Mouse (Mus musculus) myocyte (in vitro differentiated cells): ENCODE data around the gene Prkg1. TPM values are rescaled to one million over a fixed set of nuclear protein-coding genes. Genes with fewer than 3 reads are reported as not detected.

Experiments used
- H3K27me3 ChIP-seq: one replicate; pipeline ENCODE4 v1.6.1; 2011; ENCODE audit not compliant: control insufficient read depth, insufficient read depth, insufficient read length
- H3K36me3 ChIP-seq: one replicate; pipeline ENCODE4 v1.6.1; 2011; ENCODE audit not compliant: control insufficient read depth, insufficient read depth
- H3K4me2 ChIP-seq: one replicate; pipeline ENCODE4 v1.6.1; 2011; ENCODE audit warnings: low read depth, control low read depth
- H3K4me3 ChIP-seq: one replicate; pipeline ENCODE4 v1.5.1; 2011; ENCODE audit warnings: mild to moderate bottlenecking, control low read depth, moderate library complexity
- H3K79me2 ChIP-seq: one replicate; pipeline ENCODE4 v1.6.1; 2011; ENCODE audit not compliant: control insufficient read depth, insufficient read depth
- H3ac ChIP-seq: one replicate; pipeline ENCODE4 v1.6.1; 2011; ENCODE audit not compliant: control insufficient read depth, insufficient read length
- CEBPB ChIP-seq: IDR thresholded peaks from 2 replicates; pipeline ENCODE4 v1.6.1; 2011; ENCODE audit warnings: mild to moderate bottlenecking, moderate library complexity; ENCODE audit not compliant: poor library complexity, insufficient read depth, severe bottlenecking
- E2F4 ChIP-seq: IDR thresholded peaks from one replicate; pipeline ENCODE4 v1.6.1; 2011; ENCODE audit warnings: mild to moderate bottlenecking, control low read depth, moderate library complexity; ENCODE audit not compliant: insufficient read depth
- MAX ChIP-seq: IDR thresholded peaks from one replicate; pipeline ENCODE4 v1.6.1; 2011; ENCODE audit warnings: low read depth, mild to moderate bottlenecking, control low read depth
- MYOD1 ChIP-seq, 3 experiments: IDR thresholded peaks; one replicate each; pipeline ENCODE4 v1.6.1; 2011; ENCODE audit warnings: control low read depth in 2 of 3, low read depth in 2 of 3, mild to moderate bottlenecking in 2 of 3, moderate library complexity in 1 of 3; ENCODE audit not compliant: insufficient read length in 2 of 3, control insufficient read depth in 1 of 3
- MYOG ChIP-seq, 3 experiments: IDR thresholded peaks; one replicate each; pipeline ENCODE4 v1.6.1; 2011; ENCODE audit warnings: control low read depth in 2 of 3, low read depth in 2 of 3, mild to moderate bottlenecking in 2 of 3; ENCODE audit not compliant: insufficient read length in 2 of 3, control insufficient read depth in 1 of 3, insufficient read depth in 1 of 3
- POLR2A ChIP-seq: IDR thresholded peaks from one replicate; pipeline ENCODE4 v1.6.1; 2011; ENCODE audit warnings: low read depth, mild to moderate bottlenecking, control low read depth, moderate library complexity; ENCODE audit not compliant: insufficient read length
- POLR2AphosphoS2 ChIP-seq: IDR thresholded peaks from one replicate; pipeline ENCODE4 v1.6.1; 2011; ENCODE audit warnings: low read depth, control low read depth; ENCODE audit not compliant: insufficient read length
- REST ChIP-seq: IDR thresholded peaks from one replicate; pipeline ENCODE4 v1.6.1; 2011; ENCODE audit warnings: mild to moderate bottlenecking, control low read depth, moderate library complexity; ENCODE audit not compliant: insufficient read depth, insufficient read length
- SRF ChIP-seq: IDR thresholded peaks from one replicate; pipeline ENCODE4 v1.6.1; 2011; ENCODE audit warnings: low read depth; ENCODE audit not compliant: control insufficient read depth, insufficient read length
- TCF12 ChIP-seq: IDR thresholded peaks from one replicate; pipeline ENCODE4 v1.6.1; 2011; ENCODE audit warnings: mild to moderate bottlenecking, control low read depth; ENCODE audit not compliant: poor library complexity, insufficient read depth, severe bottlenecking
- TCF3 ChIP-seq: IDR thresholded peaks from one replicate; pipeline ENCODE4 v1.6.1; 2011; ENCODE audit warnings: low read depth, control low read depth; ENCODE audit not compliant: insufficient read length
- USF1 ChIP-seq: IDR thresholded peaks from one replicate; pipeline ENCODE4 v1.6.1; 2011; ENCODE audit warnings: low read depth, mild to moderate bottlenecking, control low read depth, moderate library complexity
- polyA plus RNA-seq: library from polyadenylated mRNA; unstranded; fragments of >200 nt; fragmentation: generic; extraction: Trizol; gene quantifications from one replicate; pipeline ENCODE4 v1.2.1, GENCODE M21; 2012; ENCODE audit warnings: missing spikeins

The Prkg1 gene
- polyA plus RNA-seq, 1 experiment = 1.7 TPM

DNA sequence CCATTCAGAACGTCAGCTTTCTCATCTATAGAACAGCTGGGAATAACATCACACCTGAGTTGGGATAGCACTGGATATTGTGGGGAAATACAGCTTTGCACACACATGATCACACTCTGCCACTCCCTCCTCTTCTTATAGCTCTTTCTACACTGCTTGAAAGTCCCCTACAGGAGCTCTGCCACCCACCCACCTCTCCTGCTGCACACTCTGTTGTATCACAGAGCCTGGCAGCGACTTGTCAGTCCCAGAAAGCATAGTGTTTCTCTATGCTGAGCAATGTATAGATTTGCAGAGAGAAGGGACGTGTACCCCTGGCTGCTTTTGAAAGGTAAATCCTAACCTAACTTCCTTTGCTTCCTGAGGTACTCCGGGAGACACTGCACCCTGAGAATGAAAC is 275.2 kb downstream of the Prkg1 start:
- Histone ChIP-seq H3K79me2 (no peaks in the 10 kb centered on the region), H3K27me3 (no peaks in the 10 kb centered on the region), H3K4me2 (no peak overlapping the region), H3K4me3 (no peak overlapping the region), H3ac (no peak overlapping the region), H3K36me3 (no peaks in the 10 kb centered on the region)
- TF ChIP-seq USF1 (no peak), POLR2AphosphoS2 (no peak), MYOD1 (IDR thresholded peaks at IDR 0.05; ENCODE audit: control insufficient read depth in 1 of 3, insufficient read length in 2 of 3, low read depth in 2 of 3) (no peak), REST (no peak), MAX (no peak), SRF (no peak), POLR2A (no peak), TCF12 (no peak), MYOG (IDR thresholded peaks at IDR 0.05; ENCODE audit: control insufficient read depth in 1 of 3, insufficient read depth in 1 of 3, insufficient read length in 2 of 3, low read depth in 2 of 3) (no peak)

DNA sequence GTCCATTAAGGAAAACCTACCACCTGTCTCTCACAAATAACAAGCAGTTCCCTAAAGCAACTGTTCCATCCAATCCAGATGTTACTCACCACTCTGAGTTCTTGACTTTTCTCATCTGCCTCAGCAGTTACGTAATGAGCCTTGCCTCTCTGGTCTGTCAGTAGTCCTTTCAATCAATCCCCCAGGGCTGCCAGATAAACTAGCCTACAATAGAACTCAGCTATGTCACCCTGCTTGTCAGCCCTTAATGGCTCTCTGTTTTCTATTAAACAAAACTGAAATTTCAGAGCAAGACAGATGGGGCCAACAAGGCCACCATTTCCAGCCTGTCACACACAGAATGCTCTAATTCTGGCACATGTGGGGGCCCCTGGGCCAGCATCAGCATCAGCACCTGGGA is 293.1 kb downstream of the Prkg1 start:
- no peaks in the 10 kb centered on the region for H3K36me3 ChIP-seq
- H3K4me2 ChIP-seq = no peak overlapping the region
- no peak for TF ChIP-seq USF1
- TF ChIP-seq E2F4 = no peak
- no peak for TF ChIP-seq POLR2A
- no peak for TF ChIP-seq SRF
- TF ChIP-seq POLR2AphosphoS2 = no peak
- TF ChIP-seq MYOG (IDR thresholded peaks at IDR 0.05; ENCODE audit: control insufficient read depth in 1 of 3, insufficient read depth in 1 of 3, insufficient read length in 2 of 3, low read depth in 2 of 3) = no peak
- no peak for TF ChIP-seq TCF3
- no peak for TF ChIP-seq MYOD1 (IDR thresholded peaks at IDR 0.05; ENCODE audit: control insufficient read depth in 1 of 3, insufficient read length in 2 of 3, low read depth in 2 of 3)
- H3K27me3 ChIP-seq = no peaks in the 10 kb centered on the region
- H3ac ChIP-seq = no peak overlapping the region
- H3K4me3 ChIP-seq = no peak overlapping the region
- H3K79me2 ChIP-seq = no peaks in the 10 kb centered on the region

DNA sequence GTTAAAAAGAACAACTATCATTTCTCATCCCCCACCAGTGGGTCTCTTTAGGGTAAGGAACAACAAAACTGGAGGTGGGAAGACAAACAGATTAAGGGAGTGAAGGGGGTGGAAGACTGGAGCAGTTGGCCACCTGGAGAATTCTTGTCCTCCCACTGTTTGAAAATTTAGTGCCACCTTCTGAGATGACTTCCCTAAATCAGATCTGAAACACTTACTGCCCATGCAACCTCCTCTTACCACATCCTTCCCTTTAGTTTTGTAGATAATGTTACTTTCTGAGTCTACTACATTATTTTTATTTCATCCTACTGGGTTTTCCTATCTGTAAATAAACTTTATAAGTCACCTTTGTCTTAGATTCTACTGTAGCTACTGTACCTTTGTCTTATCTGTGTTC is 304.6 kb downstream of the Prkg1 start:
- Histone ChIP-seq H3K79me2 (no peaks in the 10 kb centered on the region), H3K36me3 (no peaks in the 10 kb centered on the region), H3K27me3 (no peaks in the 10 kb centered on the region), H3K4me3 (no peak overlapping the region), H3ac (no peak overlapping the region), H3K4me2 (no peak overlapping the region)
- TF ChIP-seq SRF = no peak
- no peak for TF ChIP-seq MYOG (IDR thresholded peaks at IDR 0.05; ENCODE audit: control insufficient read depth in 1 of 3, insufficient read depth in 1 of 3, insufficient read length in 2 of 3, low read depth in 2 of 3)
- no peak for TF ChIP-seq REST

- Histone ChIP-seq H3K79me2 (no peaks in the 10 kb centered on the region), H3K4me3 (no peak overlapping the region), H3ac (no peak overlapping the region), H3K4me2 (no peak overlapping the region), H3K36me3 (no peaks in the 10 kb centered on the region), H3K27me3 (no peaks in the 10 kb centered on the region)
- no peak for TF ChIP-seq POLR2A
- TF ChIP-seq SRF = no peak
- no peak for TF ChIP-seq MYOG (IDR thresholded peaks at IDR 0.05; ENCODE audit: control insufficient read depth in 1 of 3, insufficient read depth in 1 of 3, insufficient read length in 2 of 3, low read depth in 2 of 3)
- TF ChIP-seq MAX = no peak
- TF ChIP-seq MYOD1 (IDR thresholded peaks at IDR 0.05; ENCODE audit: control insufficient read depth in 1 of 3, insufficient read length in 2 of 3, low read depth in 2 of 3) = no peak
- no peak for TF ChIP-seq CEBPB
These were observed 320.7 kb downstream of the Prkg1 start for GRCm38 (mm10) chr19:31444101-31444500.

- no peaks in the 10 kb centered on the region for H3K36me3 ChIP-seq
- TF ChIP-seq SRF (no peak), TCF3 (no peak), POLR2AphosphoS2 (no peak), POLR2A (no peak)
- H3K4me2 ChIP-seq = no peak overlapping the region
- H3ac ChIP-seq = no peak overlapping the region
- no peak overlapping the region for H3K4me3 ChIP-seq
- H3K79me2 ChIP-seq = no peaks in the 10 kb centered on the region
- H3K27me3 ChIP-seq = no peaks in the 10 kb centered on the region
These were observed 322.5 kb downstream of the Prkg1 start for GRCm38 (mm10) chr19:31442311-31442710.

DNA sequence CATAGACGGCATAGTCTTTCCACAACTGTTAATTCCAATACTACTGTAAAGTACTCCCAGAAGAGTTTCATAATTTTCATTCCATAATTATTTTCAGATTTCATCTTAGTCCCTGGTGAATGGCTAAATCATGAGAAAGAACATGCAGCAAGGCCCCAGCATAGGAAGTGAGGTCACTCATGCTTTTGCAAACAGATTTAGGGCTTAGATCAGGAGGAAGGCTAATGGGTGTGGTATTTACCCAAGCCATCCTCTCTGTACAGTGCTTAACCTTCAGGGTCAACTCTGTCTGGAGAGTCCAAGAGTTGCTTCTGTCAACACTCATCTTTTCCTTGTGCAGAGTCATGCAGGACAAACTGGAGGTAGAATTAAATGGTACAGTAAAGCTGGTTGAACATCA is 331.4 kb downstream of the Prkg1 start:
- no peak overlapping the region for H3ac ChIP-seq
- H3K27me3 ChIP-seq = no peaks in the 10 kb centered on the region
- TF ChIP-seq SRF = no peak
- TF ChIP-seq MAX = no peak
- no peak for TF ChIP-seq POLR2A
- no peak for TF ChIP-seq E2F4
- no peak for TF ChIP-seq CEBPB
- TF ChIP-seq TCF12 = no peak
- TF ChIP-seq MYOG (IDR thresholded peaks at IDR 0.05; ENCODE audit: control insufficient read depth in 1 of 3, insufficient read depth in 1 of 3, insufficient read length in 2 of 3, low read depth in 2 of 3) = no peak
- TF ChIP-seq MYOD1 (IDR thresholded peaks at IDR 0.05; ENCODE audit: control insufficient read depth in 1 of 3, insufficient read length in 2 of 3, low read depth in 2 of 3) = no peak
- no peak for TF ChIP-seq REST
- no peak for TF ChIP-seq USF1
- TF ChIP-seq TCF3 = no peak
- TF ChIP-seq POLR2AphosphoS2 = no peak

More for the DNA sequence above, 331.4 kb downstream of the Prkg1 start:
- H3K4me2 ChIP-seq = no peak overlapping the region
- no peaks in the 10 kb centered on the region for H3K79me2 ChIP-seq
- no peaks in the 10 kb centered on the region for H3K36me3 ChIP-seq
- H3K4me3 ChIP-seq = no peak overlapping the region
